Mouse (Mus musculus) adrenal gland, adult 2 months (tissue): ENCODE measurements around the gene Pcgf2. TPM values are rescaled to one million over a fixed set of nuclear protein-coding genes. Genes with fewer than 3 reads are reported as not detected.
"Not testable (repeated sequence)": the region's sequence is repeated elsewhere in the genome, so short reads cannot be mapped to it uniquely, and the experiment has no call there.

ENCODE experiments used
- DNase-seq: peaks from one replicate; pipeline ENCODE4 v3.0.0; 2021
- polyA plus RNA-seq: library from polyadenylated mRNA; depleted of rRNA; stranded (reverse); fragments of >200 nt; gene quantifications from 2 replicates; pipeline ENCODE4 v1.2.3, GENCODE M21; 2012
- total RNA-seq, 2 experiments: library from RNA; stranded (reverse); gene quantifications; 2 replicates each; pipeline ENCODE4 v1.2.3; 2021

The Pcgf2 gene
- total and polyA plus RNA-seq, 3 experiments: 19.8 to 89.5 (median 26.1) TPM

- DNase-seq: no peak
Observed at GRCm38 (mm10) chr11:97668160-97668559, 32.1 kb downstream of the Pcgf2 start.

- no peak for DNase-seq
Observed at GRCm38 (mm10) chr11:97666794-97667193, 33.5 kb downstream of the Pcgf2 start.

GRCm38 (mm10) chr11:97666221-97666620, 34.1 kb downstream of the Pcgf2 start:
- DNase-seq: no peak

- no peak for DNase-seq
Observed at GRCm38 (mm10) chr11:97665431-97665830, 34.9 kb downstream of the Pcgf2 start.

- DNase-seq: peak; percentile 45
Observed at GRCm38 (mm10) chr11:97664771-97665240, 35.5 kb downstream of the Pcgf2 start.

GRCm38 (mm10) chr11:97664339-97664665, 36.0 kb downstream of the Pcgf2 start:
- DNase-seq: no peak

GRCm38 (mm10) chr11:97663528-97664338, 36.6 kb downstream of the Pcgf2 start:
- DNase-seq: peak; percentile 70

- DNase-seq: peak; percentile 86
Observed at GRCm38 (mm10) chr11:97662893-97663527, 37.3 kb downstream of the Pcgf2 start, which contains the start of gene Mllt6. Gene Mllt6 (plus strand): TSS chr11:97663414.

DNA sequence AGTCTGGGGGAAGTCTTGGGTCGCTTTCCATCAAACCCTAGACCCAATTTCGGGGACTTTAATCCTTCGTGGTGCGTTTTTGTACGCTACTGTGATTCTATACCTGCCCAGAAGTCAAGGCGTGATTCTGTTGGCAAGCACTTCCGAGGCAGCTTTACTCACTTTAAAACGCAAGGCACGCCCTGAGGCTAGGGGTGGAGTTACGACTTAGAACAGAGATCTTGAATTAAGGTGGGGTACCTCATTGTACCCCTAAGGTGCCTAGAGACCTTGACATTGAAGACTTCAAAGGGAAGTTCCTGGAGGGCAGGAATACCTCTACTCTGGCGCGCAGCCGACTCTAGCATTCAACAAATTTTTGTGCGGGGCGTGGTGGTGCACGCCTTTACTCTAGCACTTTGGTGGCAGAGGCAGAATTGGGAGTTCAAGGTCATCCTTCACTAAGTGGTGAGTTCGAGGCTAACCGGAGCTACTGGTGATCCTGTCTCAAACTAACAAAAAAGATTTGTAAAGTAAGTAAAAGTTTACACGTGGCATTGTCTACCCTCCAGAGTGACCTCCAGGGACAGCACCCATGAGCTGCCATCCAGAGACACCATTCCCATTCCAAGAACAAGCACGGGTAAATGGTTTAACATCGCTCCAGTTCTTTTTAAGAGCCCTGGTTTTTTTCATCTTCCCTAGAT, 37.9 kb downstream of the Pcgf2 start:
- DNase-seq: peak; percentile 70

- DNase-seq: peak; percentile 89
Observed at GRCm38 (mm10) chr11:97661648-97662133, 38.6 kb downstream of the Pcgf2 start.

GRCm38 (mm10) chr11:97660734-97661647, 39.3 kb downstream of the Pcgf2 start:
- DNase-seq: peak; percentile 29

DNA sequence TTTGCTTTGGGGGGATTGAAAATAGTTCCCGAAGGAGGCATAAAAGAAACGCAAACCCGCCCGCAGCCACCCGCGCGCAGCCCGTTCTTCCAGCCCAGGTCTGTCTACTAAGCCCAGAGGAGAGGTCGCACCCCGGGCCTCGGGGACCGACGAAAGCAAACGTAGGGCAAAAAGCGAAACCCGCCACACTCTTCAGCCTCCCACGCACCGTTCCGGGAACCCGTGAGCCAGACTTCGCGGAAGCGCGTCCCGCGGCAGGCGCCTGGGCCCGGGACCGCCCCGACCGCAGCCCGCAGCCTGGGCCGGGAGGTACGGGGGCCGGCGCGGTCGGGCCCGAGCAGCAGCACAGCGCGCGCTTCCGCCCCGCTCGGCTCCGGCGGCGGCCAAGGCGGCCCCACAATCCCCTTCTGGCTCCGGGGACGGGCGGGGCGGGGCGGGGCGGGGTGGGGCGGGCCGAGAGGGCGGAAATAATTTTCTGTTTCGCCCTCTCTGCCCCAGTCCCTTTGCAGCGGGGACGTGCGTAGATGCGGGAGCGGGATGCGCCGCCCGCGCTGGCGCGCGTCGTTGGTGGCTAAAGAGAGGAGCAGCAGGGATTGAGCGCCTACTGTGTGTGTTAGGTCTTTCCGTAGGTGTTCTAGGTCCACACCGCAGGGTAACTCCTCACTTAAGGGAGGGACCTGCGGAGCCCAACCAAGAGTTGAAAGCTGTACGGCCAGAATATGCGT, 40.1 kb downstream of the Pcgf2 start:
- DNase-seq: peak; percentile 90

DNA sequence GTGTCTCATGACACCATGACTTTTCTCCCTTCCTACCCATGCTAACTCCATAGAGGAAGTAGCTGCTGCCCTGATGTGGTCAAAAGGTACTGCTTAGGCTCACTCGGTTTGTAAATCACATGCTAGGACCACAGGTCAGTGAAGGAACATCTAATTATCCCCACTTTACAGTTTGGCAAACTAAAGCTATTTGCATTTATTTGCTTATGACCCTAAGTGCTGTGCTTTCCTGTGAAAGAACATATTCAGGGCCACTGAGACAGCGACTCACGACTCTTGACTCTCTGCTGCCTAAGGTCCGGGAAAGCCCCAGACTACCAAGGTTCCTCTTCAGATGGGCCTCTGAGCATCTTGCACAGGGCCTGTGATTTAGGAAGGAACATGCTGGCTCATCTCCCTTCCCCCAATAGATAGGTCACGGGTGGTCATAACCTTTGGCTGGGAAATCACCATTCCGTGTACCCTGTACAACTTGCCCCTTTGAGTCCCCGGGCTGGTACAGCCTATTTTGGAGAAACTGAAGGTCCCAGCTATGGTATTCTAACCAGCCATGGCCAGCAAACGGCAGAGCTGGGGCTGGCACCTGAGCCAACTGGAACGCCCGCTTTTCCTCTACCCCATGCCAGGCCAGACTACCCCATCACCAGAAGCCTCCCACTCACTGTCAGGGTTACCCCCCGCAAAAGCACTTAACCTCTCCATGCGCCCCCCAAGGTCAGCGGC, 40.9 kb downstream of the Pcgf2 start:
- no peak for DNase-seq

- peak; percentile 35 for DNase-seq
Observed at GRCm38 (mm10) chr11:97658751-97659266, 41.5 kb downstream of the Pcgf2 start.

GRCm38 (mm10) chr11:97657967-97658366, 42.3 kb downstream of the Pcgf2 start:
- DNase-seq: not testable (repeated sequence)

DNA sequence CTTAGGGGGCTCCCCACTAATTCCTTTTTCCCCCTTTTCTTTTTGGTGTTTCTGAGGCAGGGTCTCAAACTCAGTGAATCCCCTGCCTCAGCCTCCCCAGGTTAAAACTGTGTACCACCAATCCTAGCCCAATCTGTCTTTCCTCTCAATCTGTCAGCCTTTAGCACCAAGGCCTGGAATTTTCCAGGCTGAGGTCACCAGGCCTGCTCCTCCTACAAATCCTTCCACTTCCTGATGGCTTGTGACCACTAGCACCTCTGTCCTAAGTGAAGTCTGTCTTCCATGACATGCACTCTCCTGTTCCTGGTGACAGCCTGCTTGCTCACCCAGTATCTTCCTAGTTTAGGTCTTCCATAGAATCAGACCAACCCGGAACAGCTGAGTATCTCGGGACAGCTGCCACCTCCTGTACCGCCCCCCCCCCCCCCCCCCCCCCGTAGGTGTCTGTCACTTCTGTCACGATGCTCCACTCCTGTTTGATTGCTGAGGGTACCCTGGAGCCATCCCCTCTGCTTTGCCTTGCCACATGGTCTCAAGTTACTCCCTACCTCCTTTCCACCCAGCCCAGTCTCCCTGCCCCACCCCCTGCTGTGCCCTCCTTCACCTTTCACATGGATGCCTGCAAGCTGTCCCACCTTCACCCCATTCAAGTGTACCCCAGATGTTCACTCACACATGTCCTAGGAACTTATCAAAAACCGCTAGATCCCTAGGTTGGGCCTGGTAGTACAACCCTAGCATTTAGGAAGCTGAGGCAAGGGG, 42.9 kb downstream of the Pcgf2 start:
- peak; percentile 76 for DNase-seq

DNA sequence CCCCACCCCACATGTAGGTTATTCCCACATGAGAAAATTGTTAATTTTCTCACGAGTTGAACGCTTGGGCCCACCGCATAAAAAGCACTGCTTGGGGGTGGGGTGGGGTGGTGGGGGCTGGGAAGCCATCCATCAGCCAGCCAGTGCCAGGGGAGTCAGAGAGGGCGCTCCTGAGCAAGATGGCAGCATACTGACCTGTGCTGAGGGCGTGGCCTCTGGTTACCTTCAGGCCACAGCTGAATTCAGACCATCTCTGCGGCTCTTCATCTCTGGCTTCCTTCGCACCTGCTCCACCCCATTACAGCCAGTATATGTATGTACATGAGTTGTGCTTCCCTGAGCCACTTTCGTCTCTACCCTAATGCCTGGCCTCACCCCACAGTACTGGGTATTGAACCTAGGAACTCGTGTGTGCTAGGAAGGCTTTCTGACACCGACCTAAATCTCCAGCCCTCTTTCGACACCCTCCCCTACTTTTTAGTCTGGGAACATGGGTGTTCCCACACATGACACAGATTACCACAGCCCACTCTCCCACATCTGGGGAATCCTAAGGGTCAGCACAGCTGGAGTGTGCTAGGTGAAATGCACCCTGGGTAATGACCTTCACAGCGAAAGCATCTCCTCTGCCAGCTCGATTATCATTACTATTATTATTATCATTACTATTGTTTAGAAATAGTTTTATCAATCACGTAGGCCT, 43.9 kb downstream of the Pcgf2 start:
- DNase-seq: no peak

DNA sequence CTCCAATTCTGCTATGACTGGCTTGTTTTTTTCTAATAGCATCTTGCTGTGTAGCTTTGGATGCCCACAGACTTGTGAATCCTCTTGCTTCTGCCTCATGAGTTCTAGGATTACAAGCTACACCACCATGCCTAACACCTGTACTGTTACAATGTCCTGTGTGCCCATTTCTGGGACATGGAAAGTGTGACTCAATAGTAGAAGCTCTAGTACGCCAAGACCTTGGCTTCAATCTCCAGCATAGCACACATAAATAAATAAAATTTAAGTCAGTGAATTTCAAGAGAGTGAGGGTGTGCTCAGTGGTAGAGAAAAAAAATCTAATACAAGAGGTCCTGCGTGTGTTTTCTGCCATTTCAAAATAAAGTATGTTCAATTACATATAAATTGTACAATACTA, 46.1 kb downstream of the Pcgf2 start:
- no peak for DNase-seq
